Mouse (Mus musculus) frontal cortex, adult (tissue): ENCODE measurements around the gene Nod1.

Experiments
- ATAC-seq: cut with Nextera tagmentation; 2 replicates; pipeline ENCODE4 v1.9.2; 2017; ENCODE audit warnings: mild to moderate bottlenecking, moderate library complexity, mixed read lengths; ENCODE audit not compliant: low TSS enrichment

The Nod1 gene

GRCm38 (mm10) chr6:54883424-54883823 is 89.0 kb downstream of the Nod1 start:
- no peak for ATAC-seq

GRCm38 (mm10) chr6:54880086-54880485 is 92.3 kb downstream of the Nod1 start:
- ATAC-seq = no peak

- no peak for ATAC-seq
Observed at GRCm38 (mm10) chr6:54878546-54878945, 93.9 kb downstream of the Nod1 start.

DNA sequence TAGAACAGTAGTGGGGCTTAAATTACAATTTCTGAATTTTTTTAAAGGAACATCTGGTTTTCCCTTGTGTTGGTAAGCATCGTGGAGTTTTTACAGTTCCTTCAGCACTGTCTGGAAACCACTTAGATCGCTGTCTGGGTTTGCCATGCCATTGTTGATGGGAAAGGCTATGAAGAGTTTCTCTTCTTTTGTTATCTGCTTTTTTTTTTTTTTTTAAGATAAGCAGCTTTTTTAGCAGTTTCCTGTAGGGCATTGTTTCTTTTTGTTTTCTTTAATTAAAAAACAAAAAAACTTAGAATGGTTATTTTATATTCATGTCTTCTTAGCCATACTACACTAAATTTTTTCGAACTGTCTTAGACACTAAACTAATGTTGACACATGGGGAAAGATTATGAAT is 94.8 kb downstream of the Nod1 start:
- no peak for ATAC-seq

- no peak for ATAC-seq
Observed at GRCm38 (mm10) chr6:54876782-54877181, 95.6 kb downstream of the Nod1 start.
